10 mouse cellular contexts compared by ENCODE assay signal in the genomic region with DNA sequence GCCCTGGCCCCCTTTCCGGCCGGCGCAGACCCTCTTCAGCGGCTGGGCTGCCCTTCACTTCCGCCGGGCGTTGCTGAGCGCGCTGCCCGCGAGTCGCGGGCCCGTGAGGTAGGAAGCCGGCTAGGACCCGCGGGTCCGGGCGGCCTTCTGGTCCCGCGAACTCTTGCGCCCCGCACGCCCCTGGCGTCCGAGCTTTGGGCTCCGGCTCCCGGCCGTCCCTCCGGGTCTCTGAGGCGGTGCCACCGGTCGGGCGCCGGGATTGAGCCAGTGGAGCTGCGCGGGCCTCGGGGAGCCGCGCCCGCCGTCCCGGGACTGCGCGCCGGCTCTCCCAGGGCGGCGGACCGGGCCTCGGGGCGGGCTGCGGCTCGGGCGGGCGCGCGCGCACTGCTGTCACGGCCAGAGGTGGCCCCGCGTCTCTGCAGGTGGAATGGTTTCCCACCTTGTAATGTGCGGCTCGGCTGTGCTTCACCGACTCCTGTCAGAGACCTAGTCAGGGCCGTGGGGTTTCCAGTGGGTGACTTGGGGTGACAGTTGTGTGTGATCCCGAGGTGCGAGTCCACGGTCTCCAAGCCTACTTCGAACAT. TPM values are rescaled to one million over a fixed set of nuclear protein-coding genes. Genes with fewer than 3 reads are reported as not detected.
A peak's percentile ranks its signal among the peaks of the same experiment; 100 is the strongest.
DNase-seq lines count a peak whose midpoint lies in the region; ATAC-seq and TF ChIP-seq lines count a peak whose summit lies in the region.
"Not testable (repeated sequence)": the region's sequence is repeated elsewhere in the genome, so short reads cannot be mapped to it uniquely, and the experiment has no call there.
"Had no signal": no experiment of that assay in that cellular context is flagged by ENCODE, and none has a peak within 500 bp of the region (broad histone marks: within the 10 kb centered on the region; RNA-seq: fewer than 3 reads in every experiment).

No protein-coding gene starts in this region.

- under 1% methylated on average over 43 of the region's 69 CpGs for WGBS in heart, embryonic 16.5 days
- WGBS in lung, adult 2 months: under 1% methylated on average over 60 of the region's 69 CpGs
- under 1% methylated on average over 55 of the region's 69 CpGs for WGBS in stomach, embryonic 16.5 days

- H3K4me3 ChIP-seq in heart, embryonic 16.5 days (ENCODE audit: low read length): peak overlapping the region; percentile 65
- peak overlapping the region; percentile 66 for H3K4me3 ChIP-seq in lung, adult 2 months (replicated peaks; ENCODE audit: extremely low read depth, low read depth, low read length)
- peak overlapping the region; percentile 69 for H3K4me3 ChIP-seq in stomach, embryonic 16.5 days (replicated peaks; ENCODE audit: low read length)

- not testable (repeated sequence) for TF ChIP-seq POLR2A in lung, adult 2 months (IDR thresholded peaks at IDR 0.05; ENCODE audit: borderline replicate concordance, extremely low read depth, low read depth, low read length)

- H3K36me3 ChIP-seq in heart, embryonic 16.5 days (ENCODE audit: control insufficient read depth, insufficient read depth); stomach, embryonic 16.5 days (ENCODE audit: control insufficient read depth, insufficient read depth, low read length): not testable (repeated sequence)

- H3K4me1 ChIP-seq in heart, embryonic 16.5 days (ENCODE audit: control insufficient read depth, insufficient read depth, low read length): peaks cover 13% of the 10 kb centered on the region
- H3K4me1 ChIP-seq in lung, adult 2 months (ENCODE audit: control insufficient read depth, insufficient read depth, low read length): peaks cover 13% of the 10 kb centered on the region
- H3K4me1 ChIP-seq in stomach, embryonic 16.5 days (ENCODE audit: control insufficient read depth, insufficient read depth, low read length): not testable (repeated sequence)

- not testable (repeated sequence) for TF ChIP-seq CTCF in lung, adult 2 months (IDR thresholded peaks at IDR 0.05; ENCODE audit: insufficient read depth, low read length)

- peak overlapping the region; percentile 62 for H3K27ac ChIP-seq in heart, embryonic 16.5 days (ENCODE audit: low read length)
- H3K27ac ChIP-seq in stomach, embryonic 16.5 days (ENCODE audit: low read length): not testable (repeated sequence)

- peak overlapping the region; percentile 75 for H3K4me2 ChIP-seq in heart, embryonic 16.5 days (ENCODE audit: low read depth, low read length)
- H3K4me2 ChIP-seq in stomach, embryonic 16.5 days (ENCODE audit: low read depth, low read length): peak overlapping the region; percentile 71

- peak; percentile 48 for DNase-seq in CD4-positive, CD25-positive, alpha-beta regulatory T cell, adult 2 months (ENCODE audit: low read depth, low spot score)
- DNase-seq in brain, adult 2 months (ENCODE audit: low read depth, low spot score): peak; percentile 11
- peak; percentile 44 for DNase-seq in kidney, postnatal 14 days
- not testable (repeated sequence) for DNase-seq in lung, adult 2 months
- peak; percentile 53 for DNase-seq in naive thymus-derived CD4-positive, alpha-beta T cell, adult 2 months (ENCODE audit: low read depth)

- H3K9ac ChIP-seq in heart, embryonic 16.5 days (ENCODE audit: low read length): peak overlapping the region; percentile 77
- peak overlapping the region; percentile 74 for H3K9ac ChIP-seq in stomach, embryonic 16.5 days (ENCODE audit: low read length)

- not testable (repeated sequence) for H3K9me3 ChIP-seq in heart, embryonic 16.5 days (replicated peaks; ENCODE audit: control insufficient read depth, low read length); stomach, embryonic 16.5 days (replicated peaks; ENCODE audit: control insufficient read depth, low read length)

- peak; percentile 72 for ATAC-seq in erythroid progenitor cell, adult 5-6 weeks (replicated peaks; ENCODE audit: low FRiP score, poor library complexity, severe bottlenecking)
- ATAC-seq in heart, embryonic 16.5 days (replicated peaks; ENCODE audit: extremely low read depth, insufficient read depth, low FRiP score): peak; percentile 64
- peak; percentile 66; the same call in 1 of the 2 replicates for ATAC-seq in stomach, embryonic 16.5 days (ENCODE audit: insufficient read depth, low FRiP score)

- H3K27me3 ChIP-seq in heart, embryonic 16.5 days (ENCODE audit: control insufficient read depth, insufficient read depth, low read length); stomach, embryonic 16.5 days (ENCODE audit: control insufficient read depth, insufficient read depth, low read length): not testable (repeated sequence)

RNA-seq across cellular contexts. Expression of a gene that starts 0.4 kb away (rescaled TPM):
- 6.8 and 9.6 TPM in 2 replicates for total RNA-seq in erythroid progenitor cell, adult 5-6 weeks (2015; ENCODE audit: low replicate concordance)
- total RNA-seq in erythroid progenitor cell, adult 5-6 weeks (2017; ENCODE audit: low replicate concordance): 8.1 and 11.0 TPM in 2 replicates
- polyA plus RNA-seq in heart, embryonic 16.5 days (2015; fragmentation: Nextera tagmentation; extraction: Ambion mirVana): 10.3 and 13.6 TPM in 2 replicates
- 12.0 and 12.5 TPM in 2 replicates for polyA plus RNA-seq in lung, adult 2 months (2012; rRNA removed)
- polyA plus RNA-seq in stomach, embryonic 16.5 days (2015; fragmentation: Nextera tagmentation; extraction: Ambion mirVana): 9.7 and 10.8 TPM in 2 replicates

RNA-seq across cellular contexts. Expression of a gene that starts 2.6 kb away (rescaled TPM):
- not detected in 2 replicates for total RNA-seq in erythroid progenitor cell, adult 5-6 weeks (2015; ENCODE audit: low replicate concordance)
- not detected in 2 replicates for total RNA-seq in erythroid progenitor cell, adult 5-6 weeks (2017; ENCODE audit: low replicate concordance)
- polyA plus RNA-seq in heart, embryonic 16.5 days (2015; fragmentation: Nextera tagmentation; extraction: Ambion mirVana): 0.11 TPM in 1 of 2 replicates, not detected in the other
- polyA plus RNA-seq in lung, adult 2 months (2012; rRNA removed): 0.07 TPM in 1 of 2 replicates, not detected in the other
- polyA plus RNA-seq in stomach, embryonic 16.5 days (2015; fragmentation: Nextera tagmentation; extraction: Ambion mirVana): not detected in 2 replicates

RNA-seq across cellular contexts. Expression of a gene that starts 38.7 kb away (rescaled TPM):
- 8.4 TPM in 1 of 2 replicates, not detected in the other for total RNA-seq in erythroid progenitor cell, adult 5-6 weeks (2015; ENCODE audit: low replicate concordance)
- total RNA-seq in erythroid progenitor cell, adult 5-6 weeks (2017; ENCODE audit: low replicate concordance): not detected in 2 replicates
- polyA plus RNA-seq in heart, embryonic 16.5 days (2015; fragmentation: Nextera tagmentation; extraction: Ambion mirVana): 5.6 and 6.4 TPM in 2 replicates
- 1.8 and 22.2 TPM in 2 replicates for polyA plus RNA-seq in lung, adult 2 months (2012; rRNA removed)
- not detected in 2 replicates for polyA plus RNA-seq in stomach, embryonic 16.5 days (2015; fragmentation: Nextera tagmentation; extraction: Ambion mirVana)
- total RNA-seq: heart, postnatal 25 days; left cerebral cortex, postnatal 4 days had no signal
